Mouse (Mus musculus) urinary bladder, postnatal 36 days (tissue): ENCODE data around the gene Amigo2.

Experiments used
- DNase-seq, 2 experiments: peaks; one replicate each; pipeline ENCODE4 v3.0.0; 2022; ENCODE audit warnings: low spot score in 2 of 2, mixed read lengths in 1 of 2

Amigo2 gene

DNA sequence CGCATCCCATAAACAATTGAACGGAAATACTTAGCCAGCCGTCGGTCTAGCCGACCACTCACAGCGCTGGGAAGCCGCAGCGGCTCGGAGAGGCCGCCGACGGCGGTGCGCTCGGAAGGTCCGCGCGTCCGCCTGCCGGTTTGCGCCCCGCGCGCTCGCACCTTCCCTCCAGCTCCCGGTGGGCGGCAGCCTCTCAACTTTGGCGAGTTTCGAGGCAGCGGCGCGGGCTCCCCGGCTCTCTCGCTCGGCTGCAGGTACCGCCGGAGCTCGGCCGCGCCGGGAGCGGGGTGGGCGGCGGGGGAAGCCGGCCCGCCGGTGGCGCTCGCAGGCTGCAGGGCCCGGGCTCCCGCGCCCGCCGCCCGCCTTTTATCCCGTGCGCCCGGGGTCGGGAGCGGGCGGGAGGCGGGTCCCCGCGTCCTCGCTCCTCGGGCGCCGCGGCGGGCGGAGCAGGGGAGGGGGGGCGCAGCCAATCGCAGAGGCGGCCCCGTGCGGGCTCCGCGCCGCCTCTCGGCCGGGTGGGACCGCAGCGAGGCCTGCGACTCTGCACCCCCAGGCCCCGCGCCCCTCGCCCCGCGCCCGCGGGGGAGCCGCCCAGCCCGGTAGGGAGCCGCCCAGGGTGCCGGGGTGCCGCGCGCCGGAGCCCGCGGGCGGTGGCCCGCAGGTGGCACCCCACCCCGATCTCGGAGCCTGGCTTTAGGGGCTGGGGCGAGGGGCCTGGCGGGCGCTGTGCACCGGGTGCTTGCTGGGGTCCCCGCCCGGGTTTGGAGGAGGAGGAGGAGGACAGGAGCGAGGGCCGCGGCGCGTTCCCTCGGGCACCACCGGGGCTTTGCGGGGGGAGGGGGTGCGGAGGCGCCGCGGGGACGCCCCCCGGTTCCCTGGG lies at the start of gene Amigo2, which contains the start of gene Pced1b:
TSS of gene Amigo2 (minus strand) at position 377 of the 880 bp plus-strand sequence.
TSS of gene Pced1b (plus strand) at position 197 of the 880 bp plus-strand sequence.
- peak; percentile 54 to 57 for DNase-seq

DNA sequence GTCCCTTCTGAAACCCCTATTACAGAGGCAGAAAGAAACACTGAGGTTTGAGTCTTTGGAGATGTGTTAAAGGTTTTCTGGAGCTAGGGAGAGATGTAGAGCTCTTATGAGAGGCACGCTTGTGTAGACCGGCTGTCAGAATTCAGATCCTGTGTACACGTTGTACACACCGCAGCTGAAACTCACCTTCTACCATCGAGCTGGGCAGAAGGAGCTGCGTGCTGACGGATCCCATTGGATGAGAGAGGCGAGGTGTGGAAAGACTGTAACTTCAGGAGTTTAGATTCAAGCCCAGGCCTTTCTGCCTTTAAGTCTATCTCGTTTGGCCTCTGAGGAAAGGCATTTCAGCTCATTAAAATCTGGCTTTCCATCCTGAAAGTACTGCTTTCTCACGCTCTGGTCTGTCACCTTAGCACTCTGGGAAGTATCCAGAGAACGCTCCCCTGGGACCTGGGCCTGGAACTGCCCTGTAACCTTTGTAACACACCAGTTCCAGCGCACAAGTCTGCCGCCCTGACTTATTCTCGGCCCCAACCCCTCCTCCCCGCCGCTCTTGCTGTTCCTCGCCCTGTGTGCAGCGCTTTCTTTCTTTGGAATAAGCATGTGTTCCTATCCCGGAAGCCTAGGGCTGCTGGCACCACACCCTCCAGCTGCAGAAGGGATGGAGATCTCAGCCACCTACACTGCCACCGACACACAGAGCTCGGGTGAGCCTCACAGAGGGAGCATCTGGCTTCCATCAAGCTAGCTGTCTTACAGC lies 44.4 kb upstream of the Amigo2 start:
- peak in 1 of 2 experiments; percentile 56 for DNase-seq

DNA sequence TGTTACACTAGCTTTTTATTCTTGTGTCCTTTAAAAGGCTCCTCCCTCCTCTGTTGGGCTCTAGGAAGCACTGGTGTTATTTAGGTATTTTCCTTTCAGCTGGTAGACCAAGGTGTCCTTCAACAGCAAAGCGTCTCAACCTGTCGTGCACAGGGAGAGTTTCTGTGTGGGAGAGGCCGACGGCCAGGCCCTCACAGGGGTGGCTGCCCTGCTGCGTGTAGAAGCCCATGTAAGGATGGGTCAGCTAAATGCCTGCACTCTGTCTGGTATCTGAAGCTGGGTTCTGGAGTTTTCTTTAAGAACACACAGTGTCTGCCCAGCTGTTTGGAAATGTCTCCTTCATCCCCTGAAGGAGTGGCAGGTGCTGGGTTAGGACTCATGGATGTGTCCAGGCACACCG lies 43.3 kb upstream of the Amigo2 start:
- DNase-seq, result no peak

DNA sequence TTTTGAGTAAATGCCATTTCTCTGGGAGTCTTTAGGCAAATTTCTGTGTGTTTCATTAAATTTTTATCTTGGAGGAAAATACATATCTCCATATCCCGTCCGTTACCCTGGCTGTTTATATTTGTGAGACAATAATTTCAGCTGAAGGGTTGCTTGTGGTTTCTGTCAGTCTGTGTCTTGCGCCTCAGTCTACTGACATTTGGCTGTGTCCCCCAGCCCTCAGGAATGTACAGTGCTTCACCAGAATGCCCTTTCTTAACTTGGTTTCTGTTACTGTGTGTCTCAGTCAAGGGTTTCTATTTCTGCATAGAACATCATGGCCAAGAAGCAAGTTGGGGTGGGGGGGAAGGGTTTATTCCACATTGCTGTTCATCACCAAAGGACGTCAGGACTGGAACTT lies 42.1 kb upstream of the Amigo2 start:
- DNase-seq, result no peak

DNA sequence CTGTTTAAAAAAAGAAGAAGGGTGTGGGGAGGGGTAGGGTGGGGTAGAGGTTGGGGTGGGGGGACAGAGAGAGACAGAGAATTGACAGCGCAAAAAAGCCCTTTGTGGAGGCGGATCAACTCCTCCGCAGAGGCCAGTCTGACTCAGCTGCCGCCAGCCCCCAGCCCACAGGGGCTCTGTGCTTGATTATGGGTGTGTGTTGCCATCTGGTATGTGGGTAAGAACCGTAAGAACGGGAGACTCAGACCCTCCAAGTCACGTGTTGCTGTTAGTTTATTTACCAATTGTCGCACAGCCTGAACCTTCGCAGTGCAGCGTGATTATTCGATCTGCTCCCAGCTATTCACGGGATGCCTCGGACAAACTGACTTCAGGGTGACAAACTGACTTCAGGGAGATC lies 41.6 kb upstream of the Amigo2 start:
- DNase-seq, result no peak

DNA sequence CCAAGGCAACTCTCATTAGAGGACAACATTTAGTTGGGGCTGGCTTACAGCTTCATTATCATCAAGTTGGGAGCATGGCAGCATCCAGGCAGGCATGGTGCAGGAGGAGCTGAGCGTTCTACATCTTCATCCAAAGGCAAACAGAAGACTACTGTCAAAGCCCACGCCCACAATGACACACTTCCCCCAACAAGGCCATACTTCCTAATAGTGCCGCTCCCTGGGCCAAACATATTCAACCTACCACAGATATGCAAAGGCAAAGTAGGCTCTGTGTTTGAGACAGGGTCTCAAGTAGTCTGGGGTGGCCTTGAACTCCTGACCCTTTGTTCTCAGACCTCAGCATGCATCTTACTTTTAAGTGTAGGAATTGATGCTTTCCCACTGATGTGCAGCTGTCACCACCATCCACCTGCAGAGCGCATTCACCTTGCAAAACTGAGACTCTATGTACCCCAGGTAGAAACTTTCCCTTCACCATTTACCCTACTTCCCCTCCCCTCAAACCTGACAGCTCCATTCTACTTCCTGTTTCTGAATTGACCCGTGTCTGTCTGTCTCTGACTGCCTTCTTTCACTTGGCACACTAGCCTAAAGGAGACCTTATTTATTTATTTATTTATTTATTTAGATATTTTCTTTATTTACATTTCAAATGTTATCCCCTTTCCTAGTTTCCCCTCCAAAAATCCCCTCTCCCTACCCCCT lies 40.5 kb upstream of the Amigo2 start:
- no peak for DNase-seq

DNA sequence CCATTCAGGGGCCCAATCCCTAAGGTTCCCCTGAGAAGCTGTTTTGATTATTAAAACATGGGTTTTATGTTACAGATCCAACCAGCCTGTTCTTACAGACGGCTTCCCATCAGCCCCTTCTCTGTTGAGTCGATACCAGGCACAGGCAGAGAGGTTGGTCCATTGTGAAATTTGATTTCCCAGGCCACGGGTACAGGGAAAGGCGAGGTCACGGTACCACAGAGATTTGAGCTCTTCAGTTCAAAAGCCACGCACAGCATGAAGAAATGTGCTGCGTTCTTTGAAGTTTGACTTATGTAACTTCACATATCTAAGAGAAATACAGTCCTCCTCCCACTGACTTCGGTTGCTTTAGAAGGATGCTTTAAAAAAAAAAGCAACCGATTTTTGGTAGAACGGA lies 39.6 kb upstream of the Amigo2 start:
- no peak for DNase-seq

DNA sequence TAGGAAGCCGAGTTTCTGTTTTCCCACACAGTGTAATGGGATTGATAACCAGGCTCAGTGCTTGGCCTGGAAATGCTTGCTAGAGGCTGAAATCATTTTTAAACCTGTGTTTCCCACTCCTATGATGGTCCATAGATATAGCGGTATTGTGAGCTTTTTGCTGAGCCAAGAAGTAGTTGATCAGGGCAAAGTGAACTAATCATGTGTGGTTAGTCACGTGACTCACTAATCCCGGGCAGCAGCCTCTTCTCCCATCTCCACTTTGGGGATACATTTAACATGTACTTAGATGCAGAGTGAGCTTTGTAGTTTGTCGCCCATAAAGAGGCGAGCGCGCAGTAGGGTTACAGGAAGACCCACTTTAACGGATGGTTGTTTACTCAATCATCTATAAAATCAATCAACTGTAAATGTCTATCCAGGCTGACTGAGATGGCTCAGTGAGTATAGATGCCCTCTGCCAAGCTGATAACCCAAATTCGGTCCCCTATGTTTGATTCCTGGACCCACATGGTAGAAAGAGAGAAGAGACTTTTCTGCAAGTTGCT lies 38.7 kb upstream of the Amigo2 start:
- DNase-seq, result no peak

DNA sequence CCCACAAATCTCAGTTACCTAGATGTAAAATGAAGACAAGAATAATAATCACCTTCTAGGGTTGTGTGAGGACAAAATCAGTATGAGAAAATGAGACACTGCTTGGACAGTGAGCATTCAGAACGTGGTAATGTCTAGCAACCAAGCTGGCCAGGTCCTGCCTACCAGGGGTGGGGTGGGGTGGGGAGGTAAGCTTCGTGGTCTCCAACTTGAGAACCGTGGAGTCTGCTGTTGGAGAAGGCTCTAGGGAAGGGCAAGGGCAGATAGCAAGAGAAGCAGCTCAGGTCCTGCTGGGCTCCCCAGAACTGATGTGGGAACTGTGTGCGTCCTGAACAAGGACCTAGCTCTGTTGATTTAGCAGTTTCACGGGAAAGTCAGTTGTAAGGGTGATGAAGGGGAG lies 37.1 kb upstream of the Amigo2 start:
- DNase-seq, result no peak

DNA sequence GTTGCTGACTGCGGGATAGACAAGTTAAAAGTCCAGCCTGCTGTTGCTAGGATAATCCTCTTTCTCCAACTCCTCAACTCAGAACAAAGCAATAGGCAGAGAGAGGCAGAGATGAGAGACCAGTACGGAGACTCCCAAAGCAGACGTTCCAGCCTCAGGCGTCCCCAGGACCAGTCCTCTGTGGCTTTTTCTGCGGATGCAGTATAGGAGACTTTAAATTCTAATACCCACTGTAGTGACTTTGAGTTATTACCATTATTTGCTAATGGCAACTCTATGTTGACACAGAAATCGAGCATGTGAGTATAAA lies 35.4 kb upstream of the Amigo2 start:
- DNase-seq, result no peak

DNA sequence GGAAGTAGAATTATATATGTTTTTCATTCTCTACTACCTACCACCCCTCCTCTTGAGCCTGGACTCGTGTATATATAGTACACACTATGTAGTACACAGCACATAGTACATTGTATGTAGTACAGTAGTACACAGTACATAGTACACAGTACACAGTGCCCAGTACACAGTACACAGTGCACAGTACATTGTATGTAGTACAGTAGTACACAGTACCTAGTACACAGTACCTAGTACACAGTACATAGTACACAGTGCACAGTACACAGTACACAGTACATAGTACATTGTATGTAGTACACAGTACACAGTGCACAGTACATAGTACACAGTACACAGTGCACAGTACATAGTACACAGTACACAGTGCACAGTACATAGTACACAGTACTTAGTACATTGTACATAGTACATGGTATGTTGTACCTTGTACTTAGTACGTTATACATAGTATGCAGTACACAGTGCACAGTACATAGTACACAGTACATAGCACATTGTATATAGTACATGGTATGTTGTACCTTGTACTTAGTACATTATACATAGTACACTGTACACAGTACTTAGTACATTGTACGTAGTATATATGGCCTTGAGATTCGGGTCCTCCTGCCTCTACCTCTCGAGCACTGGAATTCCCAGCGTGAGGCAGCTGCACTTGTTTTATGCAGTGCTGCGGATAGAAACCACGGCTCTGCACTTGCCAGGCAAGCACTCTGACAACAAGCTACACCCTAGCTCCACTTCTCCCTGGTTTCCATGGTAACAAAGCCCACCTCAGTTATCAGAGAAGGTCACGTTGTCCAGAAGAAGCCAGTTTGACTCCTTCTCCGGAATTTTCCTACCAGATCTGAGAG lies 34.9 kb upstream of the Amigo2 start:
- no peak for DNase-seq

DNA sequence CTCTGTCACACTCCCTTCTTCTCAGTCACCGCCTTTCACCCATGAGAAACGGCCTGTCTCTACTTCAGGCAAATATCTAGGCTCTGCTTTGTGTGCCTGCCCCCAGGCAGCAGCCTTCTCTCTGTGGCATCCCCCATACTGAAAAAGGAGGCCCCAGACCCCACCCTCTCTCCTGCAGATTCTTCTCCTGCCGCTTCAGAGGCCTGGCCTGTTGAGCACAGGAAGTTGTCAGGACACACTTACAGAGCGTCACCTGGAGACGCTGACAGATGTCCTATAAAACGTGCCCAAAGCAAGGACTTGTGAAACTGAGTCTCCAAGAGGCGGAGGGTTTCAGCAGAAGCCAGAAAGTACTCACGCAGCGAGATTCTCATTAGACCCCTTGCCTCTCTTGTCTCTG lies 33.7 kb upstream of the Amigo2 start:
- DNase-seq, result no peak

DNA sequence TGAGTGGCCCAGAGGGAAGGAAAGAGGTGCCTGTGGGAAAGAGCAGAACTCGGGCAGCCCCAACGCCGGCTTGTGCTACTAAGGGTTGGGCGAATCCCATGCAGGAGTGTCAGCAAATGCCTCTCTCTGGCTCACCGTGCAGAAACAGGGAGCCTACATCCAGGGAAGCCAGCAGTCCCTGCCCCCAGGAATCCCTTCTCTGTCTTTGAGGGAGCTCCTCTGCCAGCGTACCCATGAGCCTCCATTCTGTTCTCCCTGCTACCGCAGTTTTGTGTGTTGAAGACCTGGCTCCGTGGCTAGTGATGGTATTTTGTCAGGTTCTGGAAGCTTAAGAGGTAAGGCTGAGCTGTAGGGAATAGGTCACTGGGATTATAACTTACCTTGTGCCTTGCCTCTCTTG lies 33.0 kb upstream of the Amigo2 start:
- no peak for DNase-seq

DNA sequence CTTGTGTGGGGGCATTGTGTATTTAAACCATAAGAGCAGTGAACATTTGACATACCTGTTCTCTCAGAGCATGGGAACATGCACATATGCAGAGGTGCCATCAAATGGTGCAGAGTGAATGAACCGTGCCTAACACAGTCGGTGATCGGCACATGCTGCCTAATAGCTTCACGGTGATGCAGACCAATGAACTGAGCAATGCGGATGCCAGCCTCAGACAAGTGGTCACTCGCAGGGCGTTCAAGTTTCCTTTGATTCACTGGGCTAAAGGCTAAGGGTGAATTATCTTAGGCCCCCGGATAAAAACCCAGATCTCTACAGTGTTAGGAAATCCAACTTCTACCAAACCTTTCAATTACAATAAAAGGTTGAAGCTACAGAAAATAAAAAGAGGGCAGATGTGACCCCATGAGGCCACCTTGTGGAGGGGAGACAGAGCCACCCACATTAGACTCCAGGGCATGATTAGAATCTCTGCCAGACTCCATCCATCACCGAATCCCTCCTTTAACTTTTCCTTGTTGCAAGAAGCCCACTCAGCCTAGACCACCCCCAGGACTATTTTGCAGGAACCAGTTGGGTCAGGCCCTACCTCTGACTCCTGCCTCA lies 31.4 kb upstream of the Amigo2 start:
- DNase-seq, result no peak

DNA sequence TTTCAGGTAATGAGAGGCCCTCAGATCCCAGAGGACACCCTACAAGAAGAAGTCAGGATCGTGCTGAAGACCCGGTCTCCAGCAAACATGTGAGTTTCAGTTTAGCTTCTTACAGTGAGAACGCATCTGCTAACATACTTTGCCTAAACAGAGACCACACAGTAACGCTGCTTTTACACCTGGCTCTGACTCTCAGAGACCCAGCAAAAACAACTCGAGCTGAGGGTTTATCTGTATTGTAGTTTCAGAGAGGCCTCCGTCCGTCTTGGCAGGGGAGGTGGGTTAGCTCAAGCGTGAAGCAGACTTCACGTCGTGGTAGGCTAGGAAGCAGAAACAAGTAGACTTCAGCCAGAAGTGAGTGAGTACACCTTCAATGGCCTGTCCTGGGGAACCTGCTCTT lies 30.2 kb upstream of the Amigo2 start:
- DNase-seq, result no peak

DNA sequence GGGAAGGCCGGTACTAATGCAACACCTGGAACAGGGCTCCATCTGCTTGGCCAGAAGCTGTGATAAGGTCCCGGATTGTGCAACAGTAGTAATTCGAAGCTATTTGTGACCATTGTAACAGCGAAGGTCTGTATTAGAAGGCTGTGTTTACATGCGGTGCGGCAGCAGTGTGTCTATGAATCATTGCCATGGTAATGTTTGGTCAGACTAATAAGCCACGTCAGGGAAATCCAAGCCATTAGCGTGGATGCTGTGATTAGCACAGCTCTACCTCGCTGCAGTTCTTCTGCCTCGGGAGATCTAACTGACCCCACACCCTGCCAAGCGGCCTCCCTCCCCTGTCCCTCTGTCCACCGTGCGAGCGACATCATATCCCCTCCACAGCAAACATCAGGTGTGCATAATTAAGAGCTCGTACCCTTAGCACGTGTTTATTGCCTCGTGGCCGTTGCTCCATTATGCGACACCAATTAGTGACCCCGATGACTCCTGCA lies 29.6 kb upstream of the Amigo2 start:
- peak in 1 of 2 experiments; percentile 34 for DNase-seq

DNA sequence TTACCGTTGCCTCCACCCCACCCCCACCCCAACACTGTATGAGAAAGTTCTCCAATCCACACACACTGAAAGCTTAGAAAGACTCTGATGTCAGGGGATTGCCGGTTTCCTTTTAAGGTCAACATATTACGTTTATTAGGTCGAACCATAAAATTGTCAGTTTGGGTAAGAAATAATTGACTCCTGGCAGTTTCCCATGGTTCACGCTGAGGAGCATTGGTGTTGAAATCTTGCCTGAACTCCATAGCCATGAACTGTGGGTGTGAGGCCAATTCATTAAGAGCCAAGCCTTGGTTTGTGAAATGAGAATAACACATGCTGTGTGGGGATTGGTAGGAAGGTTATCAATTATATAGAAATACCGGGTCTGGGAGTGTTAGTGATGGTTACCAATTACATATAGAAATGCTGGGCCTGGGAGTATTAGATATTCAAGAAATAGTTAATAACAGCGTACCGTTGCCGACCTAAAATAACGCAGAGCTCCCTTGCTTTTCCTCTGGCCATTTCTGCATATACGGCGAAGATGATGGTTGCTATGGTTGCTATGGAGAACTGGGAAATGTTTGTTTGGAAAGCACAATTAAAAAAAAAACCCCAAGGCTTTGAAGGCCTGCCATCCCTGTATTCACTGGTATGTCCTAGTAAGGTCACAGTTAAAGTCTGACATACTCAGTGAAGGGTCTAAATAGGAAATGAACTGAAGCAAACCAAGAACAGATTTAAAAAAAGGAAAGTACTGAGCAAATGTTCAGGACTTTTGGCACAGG lies 28.7 kb upstream of the Amigo2 start:
- DNase-seq, result peak in 1 of 2 experiments; percentile 18

DNA sequence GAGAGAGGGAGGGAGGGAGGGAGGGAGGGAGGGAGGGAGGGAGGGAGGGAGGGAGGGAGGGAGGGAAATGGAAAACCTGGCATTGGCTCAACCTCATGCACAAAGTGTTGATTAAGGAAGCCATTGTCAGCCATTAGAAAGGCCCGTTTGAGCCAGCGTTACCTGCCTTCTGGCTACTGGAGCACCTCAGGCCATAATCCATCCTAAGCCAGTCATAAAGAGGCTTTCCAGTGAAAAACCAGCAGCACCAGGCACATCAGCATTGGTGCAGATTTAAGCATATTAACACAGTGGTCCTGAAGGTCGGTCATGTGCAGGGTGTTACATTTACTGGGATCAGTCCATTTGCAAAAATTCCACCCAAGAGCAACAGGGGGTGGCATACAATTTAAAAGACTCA lies 25.7 kb upstream of the Amigo2 start:
- DNase-seq, result no peak

DNA sequence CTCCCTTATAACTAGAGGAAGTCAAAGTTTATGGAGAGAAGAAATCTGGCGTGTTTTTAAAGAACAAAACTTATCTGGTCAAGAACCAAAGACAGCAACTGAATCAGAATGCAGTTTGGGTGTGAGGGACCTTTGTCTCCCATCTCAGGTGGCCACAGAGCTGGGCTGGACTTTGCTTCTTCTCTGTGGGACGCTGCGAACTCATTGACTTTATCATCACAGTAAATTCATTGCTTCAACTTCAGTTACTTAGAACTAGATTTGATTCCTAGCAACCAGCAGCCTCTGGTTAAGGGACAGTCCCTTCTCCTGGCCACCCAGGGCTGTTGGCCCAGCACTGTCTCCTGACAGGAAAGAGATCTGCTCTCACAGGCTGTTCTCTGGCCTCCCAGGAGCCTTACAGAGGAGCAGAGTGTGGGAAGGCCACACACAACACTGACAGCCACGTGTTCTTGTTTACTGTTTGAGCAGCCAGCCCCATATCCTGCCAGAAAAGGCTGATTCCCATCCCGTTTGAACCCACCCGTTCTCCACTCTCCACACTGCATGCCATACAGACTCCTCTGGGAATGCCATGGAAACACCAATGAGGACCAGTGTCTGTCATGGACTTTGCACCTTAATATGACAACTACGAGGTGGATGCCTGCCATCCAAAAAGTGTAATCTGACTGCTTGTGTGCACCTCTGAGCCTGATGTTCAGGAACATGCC lies 25.1 kb upstream of the Amigo2 start:
- DNase-seq, result no peak
